Mouse (Mus musculus) gastrocnemius, postnatal 4 days (tissue): Measurements from ENCODE around the gene Ubxn2a. TPM values are rescaled to one million over a fixed set of nuclear protein-coding genes. Genes with fewer than 3 reads are reported as not detected.
"Not testable (repeated sequence)": the region's sequence is repeated elsewhere in the genome, so short reads cannot be mapped to it uniquely, and the experiment has no call there.

Experiments
- DNase-seq, 2 experiments: peaks; one replicate each; pipeline ENCODE4 v3.0.0; 2021 to 2022; ENCODE audit warnings: low spot score in 2 of 2, mixed read lengths in 2 of 2
- long read RNA-seq, 2 experiments: library from polyadenylated mRNA; stranded (forward); transcript quantifications; one replicate each; pipeline ENCODE4 v2.0.0; 2021
- total RNA-seq, 2 experiments: library from RNA; stranded (reverse); gene quantifications; 2 replicates each; pipeline ENCODE4 v1.2.3; 2021

Gene Ubxn2a
- total RNA-seq = 10 to 100 TPM; 31.9 to 36.7 TPM
- long read RNA-seq, experiment 1, transcript Ubxn2a-202 (6 exons, 965 nt) = minor isoform, 6 of 53 reads
- long read RNA-seq, experiment 1, transcript Ubxn2a-201 (7 exons, 2,696 nt) = major isoform, 16 of 53 reads
- long read RNA-seq, experiment 1, partial matches to known transcripts = 8 of 53 reads
- long read RNA-seq, experiment 1, other reads (novel, unspliced or antisense) = 23 of 53 reads
- long read RNA-seq, experiment 2, transcript Ubxn2a-202 (6 exons, 965 nt) = minor isoform, 9 of 54 reads
- long read RNA-seq, experiment 2, transcript Ubxn2a-201 (7 exons, 2,696 nt) = major isoform, 19 of 54 reads
- long read RNA-seq, experiment 2, partial matches to known transcripts = 3 of 54 reads
- long read RNA-seq, experiment 2, other reads (novel, unspliced or antisense) = 22 of 54 reads

- DNase-seq = peak; percentile 92 to 96
Measured at GRCm38 (mm10) chr12:4906951-4907906, at the start of gene Ubxn2a. TSS of gene Ubxn2a (minus strand) at chr12:4907705.

- DNase-seq = no peak
Measured at GRCm38 (mm10) chr12:4953156-4953555, 45.7 kb upstream of the Ubxn2a start.

- no peak for DNase-seq
Measured at GRCm38 (mm10) chr12:4952272-4952671, 44.8 kb upstream of the Ubxn2a start.

- DNase-seq = no peak
Measured at GRCm38 (mm10) chr12:4930820-4931548, 23.5 kb upstream of the Ubxn2a start.

- no peak for DNase-seq
Measured at GRCm38 (mm10) chr12:4928197-4928596, 20.7 kb upstream of the Ubxn2a start.

- DNase-seq = peak; percentile 38 to 60
Measured at GRCm38 (mm10) chr12:4917805-4918591, 10.5 kb upstream of the Ubxn2a start.

GRCm38 (mm10) chr12:4916994-4917804, 9.7 kb upstream of the Ubxn2a start, which contains the start of gene Atad2b:
TSS of gene Atad2b (plus strand) at chr12:4917353.
- peak; percentile 96 to 97 for DNase-seq

GRCm38 (mm10) chr12:4914944-4915343, 7.4 kb upstream of the Ubxn2a start:
- no peak for DNase-seq

GRCm38 (mm10) chr12:4914441-4914840, 6.9 kb upstream of the Ubxn2a start:
- DNase-seq = no peak

GRCm38 (mm10) chr12:4911716-4912115, 4.2 kb upstream of the Ubxn2a start:
- no peak for DNase-seq

GRCm38 (mm10) chr12:4910496-4910895, 3.0 kb upstream of the Ubxn2a start:
- not testable (repeated sequence) for DNase-seq

GRCm38 (mm10) chr12:4908391-4908790, 886 bp upstream of the Ubxn2a start:
- DNase-seq = no peak

GRCm38 (mm10) chr12:4906476-4906875, 1.0 kb downstream of the Ubxn2a start:
- DNase-seq = no peak

GRCm38 (mm10) chr12:4905946-4906345, 1.6 kb downstream of the Ubxn2a start:
- no peak for DNase-seq

GRCm38 (mm10) chr12:4898024-4898423, 9.5 kb downstream of the Ubxn2a start:
- no peak for DNase-seq

- DNase-seq = no peak
Measured at GRCm38 (mm10) chr12:4889891-4890290, 17.6 kb downstream of the Ubxn2a start.

GRCm38 (mm10) chr12:4889251-4889650, 18.3 kb downstream of the Ubxn2a start:
- no peak for DNase-seq

GRCm38 (mm10) chr12:4888739-4889138, 18.8 kb downstream of the Ubxn2a start:
- no peak for DNase-seq

- not testable (repeated sequence) for DNase-seq
Measured at GRCm38 (mm10) chr12:4886581-4886980, 20.9 kb downstream of the Ubxn2a start.
